Mouse (Mus musculus) brain, embryonic 18.5 days (tissue): Measurements from ENCODE around the gene Tpcn2.

Experiments used
- DNase-seq: peaks from one replicate; pipeline ENCODE4 v3.0.0-alpha.2; 2012; ENCODE audit warnings: low read depth, low spot score

The Tpcn2 gene

GRCm38 (mm10) chr7:145283487-145284187 lies at the start of gene Tpcn2:
Gene Tpcn2, minus strand, starts transcription at chr7:145284011.
- peak; percentile 72 for DNase-seq

GRCm38 (mm10) chr7:145332376-145333041 lies 48.7 kb upstream of the Tpcn2 start:
- no peak for DNase-seq

- no peak for DNase-seq
Observed at GRCm38 (mm10) chr7:145330641-145331040, 46.8 kb upstream of the Tpcn2 start.

GRCm38 (mm10) chr7:145329982-145330381 lies 46.2 kb upstream of the Tpcn2 start:
- no peak for DNase-seq

DNA sequence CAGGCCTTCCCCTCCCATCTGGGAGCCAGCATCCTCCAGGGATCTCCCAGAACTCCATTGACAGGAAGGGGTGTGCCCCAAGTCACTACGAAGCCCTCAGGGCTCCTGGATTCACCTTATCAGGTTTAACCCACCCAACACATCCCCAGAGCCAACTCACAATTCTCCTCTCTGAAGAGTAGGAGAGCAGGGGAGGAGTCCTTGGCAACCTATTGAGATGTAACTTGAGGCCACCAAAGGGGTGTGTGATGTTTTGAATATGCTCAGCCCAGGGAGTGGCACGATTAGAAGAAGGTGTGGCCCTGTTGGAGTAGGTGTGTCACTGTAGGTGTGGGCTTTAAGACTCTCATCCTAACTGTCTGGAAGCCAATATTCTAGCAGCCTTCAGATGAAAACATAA lies 41.9 kb upstream of the Tpcn2 start:
- DNase-seq, result no peak

GRCm38 (mm10) chr7:145323607-145324006 lies 39.8 kb upstream of the Tpcn2 start:
- no peak for DNase-seq

- DNase-seq, result no peak
Observed at GRCm38 (mm10) chr7:145319481-145319880, 35.7 kb upstream of the Tpcn2 start.

DNA sequence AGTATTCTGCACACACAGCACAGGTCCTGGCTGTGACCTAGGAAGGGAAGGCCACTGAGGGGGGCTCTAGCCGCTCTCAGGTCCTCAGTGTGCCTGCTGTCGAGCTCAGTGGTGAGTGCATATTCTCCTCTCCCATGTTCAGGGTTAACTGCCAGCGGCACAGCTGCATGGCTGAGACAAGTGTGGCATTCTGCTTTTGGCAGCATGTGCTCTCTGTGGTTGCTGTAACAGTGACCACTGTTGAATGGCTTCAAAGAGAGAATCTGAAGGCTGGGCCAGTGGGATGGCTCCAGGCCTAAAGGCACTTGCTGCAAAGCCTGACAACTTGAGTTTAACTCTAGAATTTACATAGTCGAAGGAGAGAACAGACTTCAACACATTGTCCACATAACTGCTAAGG lies 33.7 kb upstream of the Tpcn2 start:
- DNase-seq, result no peak

DNA sequence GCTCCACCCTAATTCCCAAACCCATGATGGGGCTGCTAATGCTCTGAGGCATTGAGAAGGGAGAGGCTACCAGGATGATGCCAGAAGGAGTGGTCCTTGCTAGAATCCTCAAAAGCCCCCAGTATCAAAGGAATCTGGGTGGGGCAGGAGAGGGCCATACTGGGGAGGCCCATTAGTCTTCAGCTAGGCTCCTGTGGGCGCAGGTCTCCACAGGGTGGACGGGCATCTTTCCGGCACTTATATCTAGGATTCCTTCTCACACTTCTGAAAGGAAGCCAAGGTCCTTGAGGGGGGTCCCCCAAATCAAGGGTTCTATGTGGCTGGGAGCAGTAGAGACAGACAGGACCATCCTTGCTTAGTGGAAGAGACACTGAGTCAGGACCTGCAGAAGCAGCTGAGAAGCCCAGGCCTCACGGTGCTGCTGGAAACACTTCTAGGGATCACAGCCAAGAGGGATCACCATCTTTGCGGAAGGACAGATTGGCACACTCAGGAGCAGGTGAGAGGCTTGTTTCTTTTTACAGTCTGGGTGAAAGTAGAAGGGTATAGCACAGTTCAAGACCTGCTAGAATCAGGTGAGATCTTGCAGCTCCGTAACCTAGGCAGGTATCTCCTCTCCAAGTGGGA lies 31.1 kb upstream of the Tpcn2 start, which contains the start of gene Mrgprd:
Gene Mrgprd, plus strand, starts transcription at position 51 of the 627 bp plus-strand sequence.
- DNase-seq, result no peak

DNA sequence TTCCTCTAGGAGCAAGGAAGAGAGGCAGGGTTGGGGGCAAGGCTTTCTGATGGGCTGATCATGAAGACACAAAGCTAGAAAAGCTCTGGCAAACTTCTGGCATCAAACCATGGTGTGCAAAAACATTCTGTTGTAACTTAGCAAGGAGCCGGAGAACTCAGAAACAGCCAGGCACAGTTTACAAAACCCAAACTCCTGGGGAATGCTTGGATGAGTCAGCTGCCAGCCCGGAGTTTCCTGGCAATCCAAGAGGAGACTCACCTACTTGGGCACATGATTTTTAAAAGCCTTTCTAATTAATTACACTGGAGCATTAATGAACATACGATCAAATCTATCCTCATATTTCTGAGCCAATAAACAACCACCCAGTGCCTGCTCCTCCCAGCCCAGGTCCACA lies 28.3 kb upstream of the Tpcn2 start:
- DNase-seq, result no peak

- no peak for DNase-seq
Observed at GRCm38 (mm10) chr7:145310526-145310925, 26.7 kb upstream of the Tpcn2 start.

GRCm38 (mm10) chr7:145309877-145310276 lies 26.1 kb upstream of the Tpcn2 start:
- DNase-seq, result no peak

DNA sequence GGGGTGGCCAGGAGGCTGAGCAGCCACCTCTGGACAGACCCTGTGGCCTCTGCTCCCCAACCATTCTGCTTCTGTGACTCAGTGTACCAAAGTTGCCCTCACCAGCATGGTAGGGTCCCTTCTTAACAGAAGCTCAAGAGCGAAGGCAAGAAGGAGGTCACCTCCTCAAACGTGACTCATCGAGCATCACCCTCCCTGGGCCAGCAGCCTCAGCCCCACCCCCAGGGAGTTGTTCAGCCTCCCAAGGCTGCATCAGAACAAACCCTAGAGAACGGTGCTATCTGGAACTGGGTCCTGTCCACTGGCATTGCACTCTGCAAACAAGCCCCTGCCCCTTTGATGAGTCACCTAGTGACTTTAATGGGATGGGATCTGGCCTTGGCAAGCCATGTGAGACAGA lies 25.1 kb upstream of the Tpcn2 start:
- no peak for DNase-seq

DNA sequence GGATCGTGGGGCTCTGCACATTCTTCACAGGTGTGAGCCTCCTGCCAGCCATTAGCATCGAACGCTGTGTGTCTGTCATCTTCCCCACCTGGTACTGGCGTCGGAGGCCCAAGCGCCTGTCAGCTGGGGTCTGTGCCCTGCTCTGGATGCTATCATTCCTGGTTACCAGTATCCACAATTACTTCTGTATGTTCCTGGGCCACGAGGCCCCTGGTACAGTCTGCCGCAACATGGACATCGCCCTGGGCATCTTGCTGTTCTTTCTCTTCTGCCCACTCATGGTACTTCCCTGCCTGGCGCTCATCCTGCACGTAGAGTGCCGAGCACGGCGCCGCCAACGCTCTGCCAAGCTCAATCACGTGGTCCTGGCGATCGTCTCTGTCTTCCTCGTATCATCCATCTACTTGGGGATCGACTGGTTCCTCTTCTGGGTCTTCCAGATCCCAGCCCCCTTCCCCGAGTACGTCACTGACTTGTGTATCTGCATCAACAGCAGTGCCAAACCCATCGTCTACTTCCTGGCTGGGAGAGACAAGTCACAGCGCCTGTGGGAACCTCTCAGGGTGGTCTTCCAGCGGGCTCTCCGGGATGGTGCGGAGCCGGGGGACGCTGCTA lies 24.4 kb upstream of the Tpcn2 start:
- no peak for DNase-seq

DNA sequence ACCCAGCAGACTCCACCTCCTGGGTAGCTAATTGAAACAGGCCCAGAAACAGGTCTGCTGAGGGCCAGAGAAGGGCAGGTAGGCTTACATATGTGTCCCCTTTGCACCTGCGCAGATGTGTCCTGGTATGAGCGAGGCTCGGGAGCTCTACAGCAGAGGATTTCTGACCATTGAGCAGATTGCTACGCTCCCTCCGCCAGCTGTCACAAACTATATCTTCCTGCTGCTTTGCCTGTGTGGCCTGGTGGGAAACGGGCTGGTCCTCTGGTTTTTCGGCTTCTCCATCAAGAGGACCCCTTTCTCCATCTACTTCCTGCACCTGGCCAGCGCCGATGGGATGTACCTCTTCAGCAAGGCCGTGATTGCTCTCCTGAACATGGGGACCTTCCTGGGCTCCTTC lies 23.8 kb upstream of the Tpcn2 start:
- no peak for DNase-seq

GRCm38 (mm10) chr7:145304153-145304552 lies 20.3 kb upstream of the Tpcn2 start:
- no peak for DNase-seq

GRCm38 (mm10) chr7:145302488-145303285 lies 18.9 kb upstream of the Tpcn2 start:
- no peak for DNase-seq

GRCm38 (mm10) chr7:145301341-145302005 lies 17.7 kb upstream of the Tpcn2 start:
- DNase-seq, result no peak

- DNase-seq, result no peak
Observed at GRCm38 (mm10) chr7:145301008-145301340, 17.2 kb upstream of the Tpcn2 start.

GRCm38 (mm10) chr7:145300321-145301007 lies 16.7 kb upstream of the Tpcn2 start, which contains the start of gene Mrgprf:
Gene Mrgprf, plus strand, starts transcription at chr7:145300828.
- no peak for DNase-seq
